Mouse (Mus musculus): Measurements from ENCODE around the gene Batf3.

Batf3 gene

GRCm38 (mm10) chr1:191097802-191098747, at the start of gene Batf3:
TSS of gene Batf3 (plus strand) at chr1:191097847.
- DNase-seq (ENCODE audit: low read depth) = no peak

- no peak for DNase-seq (ENCODE audit: low read depth)
These were observed 44.1 kb upstream of the Batf3 start for GRCm38 (mm10) chr1:191053555-191053954.

- peak; percentile 59 for DNase-seq (ENCODE audit: low read depth)
These were observed 42.6 kb upstream of the Batf3 start for GRCm38 (mm10) chr1:191054870-191055532.

GRCm38 (mm10) chr1:191055533-191055873, 42.1 kb upstream of the Batf3 start:
- no peak for DNase-seq (ENCODE audit: low read depth)

- peak; percentile 77 for DNase-seq (ENCODE audit: low read depth)
These were observed 40.2 kb upstream of the Batf3 start for GRCm38 (mm10) chr1:191057461-191057860.

- peak; percentile 29 for DNase-seq (ENCODE audit: low read depth)
These were observed 35.3 kb upstream of the Batf3 start for GRCm38 (mm10) chr1:191062241-191062780.

GRCm38 (mm10) chr1:191062781-191063485, 34.7 kb upstream of the Batf3 start, which contains the start of the genes Tatdn3 and Nsl1:
TSS of gene Tatdn3 (minus strand) at chr1:191062932.
TSS of gene Nsl1 (plus strand) at chr1:191063012.
- DNase-seq (ENCODE audit: low read depth) = peak; percentile 96

GRCm38 (mm10) chr1:191063700-191064099, 33.9 kb upstream of the Batf3 start:
- DNase-seq (ENCODE audit: low read depth) = no peak

GRCm38 (mm10) chr1:191064535-191064934, 33.1 kb upstream of the Batf3 start:
- no peak for DNase-seq (ENCODE audit: low read depth)

GRCm38 (mm10) chr1:191065188-191065587, 32.5 kb upstream of the Batf3 start:
- DNase-seq (ENCODE audit: low read depth) = no peak

GRCm38 (mm10) chr1:191068377-191068776, 29.3 kb upstream of the Batf3 start:
- peak; percentile 48 for DNase-seq (ENCODE audit: low read depth)

GRCm38 (mm10) chr1:191070259-191070658, 27.4 kb upstream of the Batf3 start:
- no peak for DNase-seq (ENCODE audit: low read depth)

- no peak for DNase-seq (ENCODE audit: low read depth)
These were observed 26.0 kb upstream of the Batf3 start for GRCm38 (mm10) chr1:191071613-191072012.

- DNase-seq (ENCODE audit: low read depth) = no peak
These were observed 25.2 kb upstream of the Batf3 start for GRCm38 (mm10) chr1:191072329-191072913.

GRCm38 (mm10) chr1:191073001-191073400, 24.6 kb upstream of the Batf3 start:
- DNase-seq (ENCODE audit: low read depth) = no peak

GRCm38 (mm10) chr1:191073486-191073885, 24.2 kb upstream of the Batf3 start:
- no peak for DNase-seq (ENCODE audit: low read depth)

GRCm38 (mm10) chr1:191075199-191075883, 22.3 kb upstream of the Batf3 start:
- peak; percentile 94 for DNase-seq (ENCODE audit: low read depth)

- DNase-seq (ENCODE audit: low read depth) = no peak
These were observed 14.4 kb upstream of the Batf3 start for GRCm38 (mm10) chr1:191083230-191083629.

GRCm38 (mm10) chr1:191084951-191085559, 12.6 kb upstream of the Batf3 start:
- DNase-seq (ENCODE audit: low read depth) = peak; percentile 71

GRCm38 (mm10) chr1:191085597-191085996, 12.1 kb upstream of the Batf3 start:
- DNase-seq (ENCODE audit: low read depth) = peak; percentile 42

Data from NIH3T3 (cell line).